Mouse (Mus musculus) cerebellum, adult 2 months (tissue): ENCODE measurements at regions not wholly inside any gene's neighbourhood (a gene's known extent, or its start where the extent isn't known, plus 50 kb on each side); places are given as distances from the start of the nearest gene placed in this dataset.

Source experiments
- CTCF ChIP-seq: fragments of 200-500 bp; IDR thresholded peaks from 2 replicates; pipeline ENCODE4 v1.5.1; 2011; ENCODE audit warnings: low read depth, mild to moderate bottlenecking, control low read depth, low read length, moderate library complexity, borderline replicate concordance; ENCODE audit not compliant: insufficient read depth
- POLR2A ChIP-seq: fragments of 200-500 bp; IDR thresholded peaks from 2 replicates; pipeline ENCODE4 v1.6.1; 2011; ENCODE audit warnings: low read length, control low read depth, borderline replicate concordance; ENCODE audit not compliant: insufficient read depth

GRCm38 (mm10) chr14:87295206-87295605 lies 121.2 kb upstream of the Tdrd3 start:
- TF ChIP-seq POLR2A (no peak), CTCF (no peak)
